In genomic region chr4:150552751-150553600, GRCm38 (mm10) we compare ENCODE assay signal across 20 mouse cellular contexts.
A peak's percentile ranks its signal among the peaks of the same experiment; 100 is the strongest.
DNase-seq lines count a peak whose midpoint lies in the region; ATAC-seq and TF ChIP-seq lines count a peak whose summit lies in the region.
"Had no signal": no experiment of that assay in that cellular context is flagged by ENCODE, and none has a peak within 500 bp of the region (broad histone marks: within the 10 kb centered on the region; RNA-seq: fewer than 3 reads in every experiment).

No protein-coding gene starts in this region.

- no peak overlapping the region for H3K4me3 ChIP-seq in layer of hippocampus, adult 2 months
- H3K4me3 ChIP-seq: forebrain, embryonic 15.5 days; midbrain, embryonic 10.5 days had no signal

- peak overlapping the region; percentile 97 for H3K27ac ChIP-seq in layer of hippocampus, adult 2 months
- H3K27ac ChIP-seq: forebrain, embryonic 15.5 days; midbrain, embryonic 10.5 days had no signal

- ATAC-seq in frontal cortex, adult (ENCODE audit: low TSS enrichment), result peak; percentile 58
- ATAC-seq in common myeloid progenitor, adult 5-6 weeks (replicated peaks; ENCODE audit: low read depth, poor library complexity, severe bottlenecking), result peak; percentile 15; the same call in 1 of the 2 replicates
- ATAC-seq: forebrain, embryonic 15.5 days had no signal

- no peak for DNase-seq in frontal cortex, postnatal 14 days (ENCODE audit: low spot score in 2 of 2)
- no peak for DNase-seq in layer of hippocampus, adult 2 months (ENCODE audit: low spot score in 2 of 2)
- no peak for DNase-seq in layer of hippocampus, postnatal 36 days
- DNase-seq in 416B (ENCODE audit: low read depth), result peak; percentile 77
- DNase-seq in right cerebral cortex, postnatal 36 days (ENCODE audit: low spot score in 2 of 2), result no peak
- no peak for DNase-seq in left cerebral cortex, postnatal 14 days (ENCODE audit: low spot score in 2 of 2)
- DNase-seq: adrenal gland, adult 2 months; cerebellum, postnatal 14 days; embryo, embryonic 11 days; gastrocnemius, postnatal 36 days; kidney, adult 8-10 months; kidney, postnatal 25 days; lung, adult 18-20 months; lung, postnatal 14 days; spleen, adult 18-20 months; thymus, postnatal 36 days had no signal

- no peak for TF ChIP-seq CTCF in layer of hippocampus, adult 2 months (conservative IDR thresholded peaks at IDR 0.05)

- intact Hi-C loops in left cerebral cortex, postnatal 14 days (cut with DNase I), result no loop called here
